Mouse (Mus musculus) frontal cortex, postnatal 14 days (tissue): ENCODE results near the gene Gm20441.

Experiments
- DNase-seq, 2 experiments: peaks; one replicate each; pipeline ENCODE4 v3.0.0; 2022; ENCODE audit warnings: low spot score in 2 of 2

Gm20441 gene

GRCm38 (mm10) chr10:75780769-75781578 is at the start of gene Gm20441, which contains the start of gene Gstt3:
Gene Gm20441 (minus strand): TSS chr10:75780954.
Gene Gstt3 (minus strand): TSS chr10:75781414.
- no peak for DNase-seq

GRCm38 (mm10) chr10:75830275-75830670 is 49.5 kb upstream of the Gm20441 start:
- DNase-seq, result no peak

GRCm38 (mm10) chr10:75829529-75830274 is 48.9 kb upstream of the Gm20441 start:
- no peak for DNase-seq

GRCm38 (mm10) chr10:75828500-75828931 is 47.8 kb upstream of the Gm20441 start:
- no peak for DNase-seq

GRCm38 (mm10) chr10:75827668-75828360 is 47.1 kb upstream of the Gm20441 start:
- no peak for DNase-seq

GRCm38 (mm10) chr10:75824530-75824929 is 43.8 kb upstream of the Gm20441 start:
- DNase-seq, result no peak

GRCm38 (mm10) chr10:75823782-75824181 is 43.0 kb upstream of the Gm20441 start:
- no peak for DNase-seq

GRCm38 (mm10) chr10:75822443-75822842 is 41.7 kb upstream of the Gm20441 start, which contains the start of gene Gstt4:
Gene Gstt4 (minus strand): TSS chr10:75822543.
- no peak for DNase-seq

GRCm38 (mm10) chr10:75819882-75820281 is 39.1 kb upstream of the Gm20441 start:
- DNase-seq, result no peak

GRCm38 (mm10) chr10:75818641-75819040 is 37.9 kb upstream of the Gm20441 start:
- DNase-seq, result no peak

GRCm38 (mm10) chr10:75804217-75804616 is 23.5 kb upstream of the Gm20441 start:
- no peak for DNase-seq

GRCm38 (mm10) chr10:75798176-75798696 is 17.5 kb upstream of the Gm20441 start, which contains the start of gene Gstt1:
Gene Gstt1 (minus strand): TSS chr10:75798584.
- DNase-seq, result no peak

- DNase-seq, result no peak
These were observed 16.9 kb upstream of the Gm20441 start for GRCm38 (mm10) chr10:75797619-75798175.

- DNase-seq, result no peak
These were observed 16.2 kb upstream of the Gm20441 start for GRCm38 (mm10) chr10:75796731-75797516.

- DNase-seq, result no peak
These were observed 14.1 kb upstream of the Gm20441 start for GRCm38 (mm10) chr10:75794880-75795279.

- no peak for DNase-seq
These were observed 10.0 kb upstream of the Gm20441 start for GRCm38 (mm10) chr10:75790773-75791172.

GRCm38 (mm10) chr10:75789841-75790240 is 9.1 kb upstream of the Gm20441 start:
- no peak for DNase-seq

GRCm38 (mm10) chr10:75789081-75789735 is 8.5 kb upstream of the Gm20441 start:
- DNase-seq, result no peak

GRCm38 (mm10) chr10:75788277-75788676 is 7.5 kb upstream of the Gm20441 start:
- no peak for DNase-seq

GRCm38 (mm10) chr10:75785442-75785841 is 4.7 kb upstream of the Gm20441 start:
- DNase-seq, result no peak
